ENCODE assay signal across 15 mouse cellular contexts in the genomic region with DNA sequence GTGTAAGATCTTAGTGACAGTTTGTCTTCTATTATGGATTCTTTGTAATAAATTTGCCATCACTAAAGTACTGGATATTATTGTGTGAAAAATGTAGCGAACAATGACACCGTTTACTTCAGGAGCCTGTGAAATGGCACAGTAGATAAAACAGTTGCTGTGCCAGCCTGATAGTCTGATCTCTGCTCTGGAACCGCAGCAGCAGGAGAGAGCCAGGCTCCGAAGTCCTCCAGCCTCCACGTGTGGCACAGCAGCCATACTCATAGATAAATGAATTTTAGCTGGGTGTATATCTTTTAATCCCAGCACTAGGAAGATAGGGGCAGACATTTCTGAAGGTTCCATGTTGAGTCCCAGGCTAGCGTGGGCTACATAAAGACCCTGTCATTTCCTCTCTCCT. TPM values are rescaled to one million over a fixed set of nuclear protein-coding genes. Genes with fewer than 3 reads are reported as not detected.
A peak's percentile ranks its signal among the peaks of the same experiment; 100 is the strongest.
DNase-seq lines count a peak whose midpoint lies in the region; ATAC-seq and TF ChIP-seq lines count a peak whose summit lies in the region.
"Had no signal": no experiment of that assay in that cellular context is flagged by ENCODE, and none has a peak within 500 bp of the region (broad histone marks: within the 10 kb centered on the region; RNA-seq: fewer than 3 reads in every experiment).

No protein-coding gene starts in this region.

- H3K27ac ChIP-seq in intestine, embryonic 15.5 days: no peak overlapping the region
- no peak overlapping the region for H3K27ac ChIP-seq in intestine, postnatal 0 days (ENCODE audit: low read depth, low read length)
- H3K27ac ChIP-seq in bone marrow, adult 2 months (ENCODE audit: control insufficient read depth, insufficient read depth, low read depth, low read length, poor library complexity): peak overlapping the region; percentile 0; the same call in 1 of the 2 replicates
- no peak overlapping the region for H3K27ac ChIP-seq in layer of hippocampus, adult 2 months
- H3K27ac ChIP-seq: hindbrain, embryonic 10.5 days; limb, embryonic 12.5 days had no signal

- 81% methylated on average over 6 of the region's 6 CpGs for WGBS in intestine, embryonic 15.5 days
- WGBS in intestine, postnatal 0 days: 67% methylated on average over 6 of the region's 6 CpGs
- WGBS in bone marrow, adult 2 months: 66% methylated on average over 6 of the region's 6 CpGs

- no peak for TF ChIP-seq POLR2A in bone marrow, adult 2 months (IDR thresholded peaks at IDR 0.05; ENCODE audit: borderline replicate concordance, control insufficient read depth, low read depth, low read length)

- ATAC-seq in intestine, embryonic 15.5 days: peak; percentile 50; the same call in 1 of the 2 replicates
- no peak for ATAC-seq in intestine, postnatal 0 days
- ATAC-seq: inflammation-experienced regulatory T-cells, adult 6 months had no signal

- no peaks in the 10 kb centered on the region for H3K9me3 ChIP-seq in intestine, embryonic 15.5 days
- no peaks in the 10 kb centered on the region for H3K9me3 ChIP-seq in intestine, postnatal 0 days (ENCODE audit: control insufficient read depth)
- H3K9me3 ChIP-seq in megakaryocyte, embryonic 14.5 days: no peaks in the 10 kb centered on the region
- H3K9me3 ChIP-seq: hindbrain, embryonic 10.5 days; limb, embryonic 12.5 days had no signal

- H3K36me3 ChIP-seq in intestine, embryonic 15.5 days: peaks cover 3% of the 10 kb centered on the region; the same call in 1 of the 2 replicates
- H3K36me3 ChIP-seq in intestine, postnatal 0 days (ENCODE audit: control insufficient read depth, insufficient read depth): peaks cover 5% of the 10 kb centered on the region; the same call in 1 of the 2 replicates
- peaks cover 39% of the 10 kb centered on the region for H3K36me3 ChIP-seq in megakaryocyte, embryonic 14.5 days (replicated peaks; ENCODE audit: low read length)

- no peak overlapping the region for H3K4me2 ChIP-seq in intestine, embryonic 15.5 days (replicated peaks)
- H3K4me2 ChIP-seq in intestine, postnatal 0 days (replicated peaks; ENCODE audit: low read depth): no peak overlapping the region
- H3K4me2 ChIP-seq: limb, embryonic 12.5 days had no signal

- H3K9ac ChIP-seq in intestine, embryonic 15.5 days: no peak overlapping the region
- H3K9ac ChIP-seq in intestine, postnatal 0 days (ENCODE audit: low read depth, low read length): no peak overlapping the region
- H3K9ac ChIP-seq: limb, embryonic 12.5 days had no signal

- no peak for TF ChIP-seq CTCF in intestine, postnatal 0 days (IDR thresholded peaks at IDR 0.05; ENCODE audit: low read depth)
- TF ChIP-seq CTCF in bone marrow, adult 2 months (IDR thresholded peaks at IDR 0.05; ENCODE audit: control insufficient read depth, insufficient read depth, low read length): no peak
- no peak for TF ChIP-seq CTCF in layer of hippocampus, adult 2 months (conservative IDR thresholded peaks at IDR 0.05)

- DNase-seq in liver: peak; percentile 85
- DNase-seq in layer of hippocampus, postnatal 36 days: no peak
- DNase-seq in T-cell, adult 2 months (ENCODE audit: low spot score): no peak
- no peak for DNase-seq in layer of hippocampus, adult 2 months (ENCODE audit: low spot score in 2 of 2)
- DNase-seq: B cell, adult 2 months; cerebellum, adult 8-10 months; kidney, postnatal 10 days; lung, postnatal 4 days had no signal

- peaks cover 4% of the 10 kb centered on the region for H3K4me1 ChIP-seq in intestine, embryonic 15.5 days (replicated peaks)
- H3K4me1 ChIP-seq in intestine, postnatal 0 days (replicated peaks; ENCODE audit: control insufficient read depth, insufficient read depth, low read length): no peaks in the 10 kb centered on the region
- peaks cover 2% of the 10 kb centered on the region for H3K4me1 ChIP-seq in bone marrow, adult 2 months (ENCODE audit: control insufficient read depth, insufficient read depth, low read length)
- peaks cover 43% of the 10 kb centered on the region for H3K4me1 ChIP-seq in megakaryocyte, embryonic 14.5 days

- H3K27me3 ChIP-seq in intestine, embryonic 15.5 days (replicated peaks): no peaks in the 10 kb centered on the region
- no peaks in the 10 kb centered on the region for H3K27me3 ChIP-seq in intestine, postnatal 0 days (replicated peaks; ENCODE audit: control insufficient read depth, insufficient read depth, low read length)
- H3K27me3 ChIP-seq in megakaryocyte, embryonic 14.5 days (replicated peaks): no peaks in the 10 kb centered on the region
- H3K27me3 ChIP-seq: limb, embryonic 12.5 days had no signal

- no peak overlapping the region for H3K4me3 ChIP-seq in intestine, embryonic 15.5 days (replicated peaks)
- no peak overlapping the region for H3K4me3 ChIP-seq in intestine, postnatal 0 days (ENCODE audit: low read depth, low read length)
- no peak overlapping the region for H3K4me3 ChIP-seq in bone marrow, adult 2 months (replicated peaks; ENCODE audit: control insufficient read depth, low read depth, low read length)
- H3K4me3 ChIP-seq in megakaryocyte, embryonic 14.5 days (replicated peaks): peak overlapping the region; percentile 44
- no peak overlapping the region for H3K4me3 ChIP-seq in layer of hippocampus, adult 2 months
- H3K4me3 ChIP-seq: hindbrain, embryonic 10.5 days; limb, embryonic 12.5 days had no signal

RNA-seq across cellular contexts. Expression of gene Cop1, which starts 6.0 kb away (rescaled TPM):
- polyA plus RNA-seq in intestine, embryonic 15.5 days (2015; fragmentation: Nextera tagmentation; extraction: Ambion mirVana): 55.6 and 73.0 TPM in 2 replicates
- polyA plus RNA-seq in intestine, postnatal 0 days (2015; fragmentation: Nextera tagmentation; extraction: Ambion mirVana): 32.4 and 32.8 TPM in 2 replicates
- polyA plus RNA-seq in bone marrow, adult 2 months (2011; ENCODE audit: insufficient read depth, insufficient read length, low replicate concordance, missing spikeins): 23.3 and 63.5 TPM in 2 replicates
- polyA plus RNA-seq in megakaryocyte, embryonic 14.5 days (2012; ENCODE audit: insufficient read depth, low replicate concordance): 21.6 and 64.7 TPM in 2 replicates
- total RNA-seq in layer of hippocampus, postnatal 36 days (2021): 100 to 1,000 TPM; 138 to 144 TPM
- total RNA-seq in layer of hippocampus, adult 2 months (2021): 100 to 1,000 TPM; 132 to 152 TPM
